Comparison of ENCODE assay signal across 21 mouse cellular contexts in the genomic region with DNA sequence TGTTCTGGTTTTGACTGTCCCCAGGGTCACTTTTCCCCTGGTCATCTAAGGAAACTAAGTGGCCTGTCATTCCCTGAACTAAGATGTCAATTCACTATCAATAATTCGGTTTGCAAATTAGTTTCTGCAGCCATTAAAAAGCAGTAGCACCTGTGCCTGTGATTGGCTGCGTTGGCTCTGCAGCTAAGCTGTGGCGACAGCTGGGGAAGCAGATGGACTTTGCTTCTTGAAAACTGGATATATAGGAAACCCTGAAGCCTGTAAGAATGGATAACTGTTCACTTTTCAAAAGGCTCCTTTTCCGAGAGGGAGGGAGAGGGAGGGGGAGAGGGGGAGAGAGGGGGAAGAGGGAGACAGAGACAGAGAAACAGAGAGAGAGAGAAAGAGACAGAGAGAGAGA.
DNase-seq lines count a peak whose midpoint lies in the region; ATAC-seq and TF ChIP-seq lines count a peak whose summit lies in the region.
"Had no signal": no experiment of that assay in that cellular context is flagged by ENCODE, and none has a peak within 500 bp of the region (broad histone marks: within the 10 kb centered on the region; RNA-seq: fewer than 3 reads in every experiment).

No protein-coding gene starts in this region.

- no peak overlapping the region for H3K4me2 ChIP-seq in forebrain, postnatal 0 days (ENCODE audit: low read depth)
- H3K4me2 ChIP-seq: heart, embryonic 15.5 days; hindbrain, embryonic 14.5 days; limb, embryonic 13.5 days; liver, embryonic 12.5 days had no signal

- no peak overlapping the region for H3K4me3 ChIP-seq in forebrain, postnatal 0 days (ENCODE audit: low read depth, low read length)
- H3K4me3 ChIP-seq: embryonic facial prominence, embryonic 10.5 days; heart, embryonic 15.5 days; limb, embryonic 13.5 days; liver, embryonic 12.5 days; midbrain, embryonic 10.5 days had no signal

- no peaks in the 10 kb centered on the region for H3K27me3 ChIP-seq in forebrain, postnatal 0 days (ENCODE audit: insufficient read depth, low read length)
- H3K27me3 ChIP-seq: heart, embryonic 15.5 days; limb, embryonic 13.5 days; liver, embryonic 12.5 days had no signal

- no peak overlapping the region for H3K9ac ChIP-seq in forebrain, postnatal 0 days
- H3K9ac ChIP-seq: heart, embryonic 15.5 days; hindbrain, embryonic 14.5 days; limb, embryonic 13.5 days; liver, embryonic 12.5 days had no signal

- 50% methylated on average over 4 of the region's 4 CpGs for WGBS in forebrain, postnatal 0 days

- ATAC-seq in forebrain, postnatal 0 days, result no peak
- ATAC-seq: liver, embryonic 12.5 days had no signal

- TF ChIP-seq CTCF in forebrain, postnatal 0 days (IDR thresholded peaks at IDR 0.05; ENCODE audit: low read depth), result no peak

- no peaks in the 10 kb centered on the region for H3K9me3 ChIP-seq in forebrain, postnatal 0 days (ENCODE audit: low read length)
- H3K9me3 ChIP-seq: embryonic facial prominence, embryonic 10.5 days; heart, embryonic 15.5 days; limb, embryonic 13.5 days; liver, embryonic 12.5 days; midbrain, embryonic 10.5 days had no signal

- H3K36me3 ChIP-seq in forebrain, postnatal 0 days (ENCODE audit: insufficient read depth), result no peaks in the 10 kb centered on the region
- H3K36me3 ChIP-seq: heart, embryonic 15.5 days had no signal

- peak; percentile 40 for DNase-seq in heart, adult 11 months
- DNase-seq in heart, adult 18-20 months, result no peak
- DNase-seq in layer of hippocampus, adult 9-11 months, result peak; percentile 55
- DNase-seq in layer of hippocampus, postnatal 36 days, result no peak
- DNase-seq in brain, adult 2 months (ENCODE audit: low read depth, low spot score), result peak; percentile 76
- peak; percentile 75 for DNase-seq in forebrain, postnatal 0 days
- no peak for DNase-seq in spleen, postnatal 4 days (ENCODE audit: low spot score in 2 of 2)
- DNase-seq: adrenal gland, postnatal 25 days; cerebellum, adult 11-12 months; cerebellum, postnatal 10 days; gastrocnemius, postnatal 25 days; heart, postnatal 36 days; lung, adult 18-20 months; lung, postnatal 10 days; spleen, adult 18-20 months had no signal

- peak overlapping the region; percentile 82 for H3K27ac ChIP-seq in forebrain, postnatal 0 days (ENCODE audit: low read depth, low read length)
- H3K27ac ChIP-seq: embryonic facial prominence, embryonic 10.5 days; heart, embryonic 15.5 days; limb, embryonic 13.5 days; liver, embryonic 12.5 days; midbrain, embryonic 10.5 days had no signal

- H3K4me1 ChIP-seq in forebrain, postnatal 0 days (ENCODE audit: insufficient read depth), result peaks cover 25% of the 10 kb centered on the region

Comparison
In these comparisons a context has a peak if more than half of its experiments do, and no peak if none do; other contexts are left out.
1. DNase-seq: peak in heart, adult 11 months (single experiment), layer of hippocampus, adult 9-11 months (single experiment), brain, adult 2 months (single experiment) and forebrain, postnatal 0 days (single experiment); none in heart, adult 18-20 months (0 of 2), layer of hippocampus, postnatal 36 days (0 of 2) and spleen, postnatal 4 days (0 of 2).